Mouse (Mus musculus) myocyte (in vitro differentiated cells): ENCODE data around the gene Egflam. TPM values are rescaled to one million over a fixed set of nuclear protein-coding genes. Genes with fewer than 3 reads are reported as not detected.

ENCODE experiments used
- H3K27me3 ChIP-seq: one replicate; pipeline ENCODE4 v1.6.1; 2011; ENCODE audit not compliant: control insufficient read depth, insufficient read depth, insufficient read length
- H3K36me3 ChIP-seq: one replicate; pipeline ENCODE4 v1.6.1; 2011; ENCODE audit not compliant: control insufficient read depth, insufficient read depth
- H3K4me2 ChIP-seq: one replicate; pipeline ENCODE4 v1.6.1; 2011; ENCODE audit warnings: low read depth, control low read depth
- H3K4me3 ChIP-seq: one replicate; pipeline ENCODE4 v1.5.1; 2011; ENCODE audit warnings: mild to moderate bottlenecking, control low read depth, moderate library complexity
- H3K79me2 ChIP-seq: one replicate; pipeline ENCODE4 v1.6.1; 2011; ENCODE audit not compliant: control insufficient read depth, insufficient read depth
- H3ac ChIP-seq: one replicate; pipeline ENCODE4 v1.6.1; 2011; ENCODE audit not compliant: control insufficient read depth, insufficient read length
- CEBPB ChIP-seq: IDR thresholded peaks from 2 replicates; pipeline ENCODE4 v1.6.1; 2011; ENCODE audit warnings: mild to moderate bottlenecking, moderate library complexity; ENCODE audit not compliant: poor library complexity, insufficient read depth, severe bottlenecking
- E2F4 ChIP-seq: IDR thresholded peaks from one replicate; pipeline ENCODE4 v1.6.1; 2011; ENCODE audit warnings: mild to moderate bottlenecking, control low read depth, moderate library complexity; ENCODE audit not compliant: insufficient read depth
- MAX ChIP-seq: IDR thresholded peaks from one replicate; pipeline ENCODE4 v1.6.1; 2011; ENCODE audit warnings: low read depth, mild to moderate bottlenecking, control low read depth
- MYOD1 ChIP-seq, 3 experiments: IDR thresholded peaks; one replicate each; pipeline ENCODE4 v1.6.1; 2011; ENCODE audit warnings: control low read depth in 2 of 3, low read depth in 2 of 3, mild to moderate bottlenecking in 2 of 3, moderate library complexity in 1 of 3; ENCODE audit not compliant: insufficient read length in 2 of 3, control insufficient read depth in 1 of 3
- MYOG ChIP-seq, 3 experiments: IDR thresholded peaks; one replicate each; pipeline ENCODE4 v1.6.1; 2011; ENCODE audit warnings: control low read depth in 2 of 3, low read depth in 2 of 3, mild to moderate bottlenecking in 2 of 3; ENCODE audit not compliant: insufficient read length in 2 of 3, control insufficient read depth in 1 of 3, insufficient read depth in 1 of 3
- POLR2A ChIP-seq: IDR thresholded peaks from one replicate; pipeline ENCODE4 v1.6.1; 2011; ENCODE audit warnings: low read depth, mild to moderate bottlenecking, control low read depth, moderate library complexity; ENCODE audit not compliant: insufficient read length
- POLR2AphosphoS2 ChIP-seq: IDR thresholded peaks from one replicate; pipeline ENCODE4 v1.6.1; 2011; ENCODE audit warnings: low read depth, control low read depth; ENCODE audit not compliant: insufficient read length
- REST ChIP-seq: IDR thresholded peaks from one replicate; pipeline ENCODE4 v1.6.1; 2011; ENCODE audit warnings: mild to moderate bottlenecking, control low read depth, moderate library complexity; ENCODE audit not compliant: insufficient read depth, insufficient read length
- SRF ChIP-seq: IDR thresholded peaks from one replicate; pipeline ENCODE4 v1.6.1; 2011; ENCODE audit warnings: low read depth; ENCODE audit not compliant: control insufficient read depth, insufficient read length
- TCF12 ChIP-seq: IDR thresholded peaks from one replicate; pipeline ENCODE4 v1.6.1; 2011; ENCODE audit warnings: mild to moderate bottlenecking, control low read depth; ENCODE audit not compliant: poor library complexity, insufficient read depth, severe bottlenecking
- TCF3 ChIP-seq: IDR thresholded peaks from one replicate; pipeline ENCODE4 v1.6.1; 2011; ENCODE audit warnings: low read depth, control low read depth; ENCODE audit not compliant: insufficient read length
- USF1 ChIP-seq: IDR thresholded peaks from one replicate; pipeline ENCODE4 v1.6.1; 2011; ENCODE audit warnings: low read depth, mild to moderate bottlenecking, control low read depth, moderate library complexity
- polyA plus RNA-seq: library from polyadenylated mRNA; unstranded; fragments of >200 nt; fragmentation: generic; extraction: Trizol; gene quantifications from one replicate; pipeline ENCODE4 v1.2.1, GENCODE M21; 2012; ENCODE audit warnings: missing spikeins

Egflam gene
- polyA plus RNA-seq, 1 experiment = 0.16 TPM

DNA sequence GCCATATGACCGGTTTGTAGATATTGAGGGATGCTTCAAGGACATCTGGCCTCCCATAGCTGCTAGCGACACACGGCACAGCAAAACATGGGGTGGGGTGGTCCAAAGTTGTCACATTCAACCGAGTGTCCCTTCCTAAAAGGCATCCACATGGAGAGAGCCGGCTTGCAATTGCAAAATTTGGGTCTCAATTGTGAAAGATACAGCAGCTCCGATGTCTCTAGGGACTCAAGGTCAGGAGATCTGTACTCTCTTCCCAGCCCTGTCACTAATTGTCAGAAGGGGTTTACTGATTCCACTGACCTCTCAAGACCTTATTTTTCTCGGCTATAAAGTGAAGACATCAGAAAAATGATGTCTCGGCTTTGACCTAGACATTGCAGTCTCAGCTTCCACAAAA lies 6.3 kb upstream of the Egflam start:
- no peak overlapping the region for H3ac ChIP-seq
- no peak overlapping the region for H3K4me2 ChIP-seq
- H3K27me3 ChIP-seq = peaks cover 24% of the 10 kb centered on the region
- no peak overlapping the region for H3K4me3 ChIP-seq
- H3K79me2 ChIP-seq = no peaks in the 10 kb centered on the region
- no peak for TF ChIP-seq E2F4
- no peak for TF ChIP-seq REST
- TF ChIP-seq TCF3 = no peak
- no peak for TF ChIP-seq SRF
- TF ChIP-seq CEBPB = no peak
- no peaks in the 10 kb centered on the region for H3K36me3 ChIP-seq

DNA sequence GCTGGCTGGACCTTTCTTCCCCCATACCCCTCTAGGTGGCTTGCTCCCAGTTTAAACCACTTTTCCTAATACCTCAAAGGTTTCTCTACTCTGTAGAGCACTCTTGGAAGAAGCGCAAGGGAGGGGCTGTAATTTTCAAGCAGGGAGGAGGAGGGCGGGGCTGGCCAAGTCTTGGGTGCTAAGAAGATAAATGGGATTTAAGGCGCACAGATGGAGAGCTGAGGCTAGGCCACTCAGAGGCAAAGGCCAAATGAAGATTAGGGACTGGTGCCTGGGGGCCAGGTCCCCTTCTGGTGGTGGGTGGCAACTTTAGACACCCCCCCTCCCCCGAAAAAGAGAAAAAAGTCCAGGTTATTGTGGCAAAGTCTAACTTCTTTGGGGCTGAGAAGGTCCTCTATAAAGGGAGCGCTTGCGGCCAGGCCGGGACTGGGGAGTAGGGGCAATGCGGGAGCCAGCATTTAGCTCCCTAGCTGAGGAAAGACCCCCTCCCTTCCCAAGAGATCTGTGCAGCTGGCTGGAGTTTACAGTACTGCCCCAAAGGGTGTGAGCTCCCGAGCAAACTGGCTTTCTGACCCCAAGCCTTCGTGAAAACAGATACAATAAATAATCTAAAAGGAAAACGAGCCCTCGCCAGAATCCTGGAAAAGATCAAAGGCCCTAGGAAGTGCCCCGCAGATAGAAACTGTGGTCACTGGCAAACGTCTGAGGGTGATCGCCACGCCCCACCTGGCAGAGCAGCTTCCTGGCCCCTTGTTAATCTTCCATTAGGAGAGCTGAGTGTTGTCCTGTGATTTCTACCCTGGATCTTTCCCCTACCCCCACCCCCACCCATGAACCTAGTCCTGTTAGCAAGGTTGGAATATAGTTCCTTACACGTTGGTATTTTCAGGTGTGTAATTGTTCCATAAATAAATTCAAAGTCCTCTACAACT lies 680 bp upstream of the Egflam start:
- Histone ChIP-seq H3K4me3 (no peak overlapping the region), H3K36me3 (no peaks in the 10 kb centered on the region), H3K27me3 (peaks cover 59% of the 10 kb centered on the region), H3K4me2 (peak overlapping the region; percentile 65), H3K79me2 (no peaks in the 10 kb centered on the region), H3ac (no peak overlapping the region)
- no peak for TF ChIP-seq MYOG (IDR thresholded peaks at IDR 0.05; ENCODE audit: control insufficient read depth in 1 of 3, insufficient read depth in 1 of 3, insufficient read length in 2 of 3, low read depth in 2 of 3)
- TF ChIP-seq POLR2AphosphoS2 = no peak
- TF ChIP-seq REST = no peak
- no peak for TF ChIP-seq E2F4
- TF ChIP-seq MAX = no peak
- TF ChIP-seq POLR2A = no peak
- no peak for TF ChIP-seq MYOD1 (IDR thresholded peaks at IDR 0.05; ENCODE audit: control insufficient read depth in 1 of 3, insufficient read length in 2 of 3, low read depth in 2 of 3)
- no peak for TF ChIP-seq TCF12
- TF ChIP-seq SRF = no peak
- no peak for TF ChIP-seq USF1
- TF ChIP-seq CEBPB = no peak
- no peak for TF ChIP-seq TCF3

DNA sequence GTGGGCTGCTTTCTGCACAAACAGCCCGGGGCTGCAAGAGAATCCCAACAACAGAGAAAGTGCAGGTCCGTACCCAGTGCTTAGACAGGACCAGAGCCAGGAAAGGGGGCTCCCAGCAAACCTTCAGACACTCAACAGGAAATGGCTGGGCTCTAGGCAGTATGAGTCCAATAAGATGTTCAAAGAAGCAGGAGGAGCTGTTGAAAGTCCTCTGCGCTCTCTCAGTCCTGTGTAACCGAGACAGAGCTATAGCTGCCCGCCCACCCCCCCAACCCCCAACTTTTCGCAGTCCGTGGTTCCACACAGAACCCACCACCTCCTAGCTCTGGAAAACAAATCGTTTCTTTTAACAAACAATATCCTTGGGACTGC lies 763 bp downstream of the Egflam start:
- no peak for TF ChIP-seq POLR2AphosphoS2
- TF ChIP-seq MYOG (IDR thresholded peaks at IDR 0.05; ENCODE audit: control insufficient read depth in 1 of 3, insufficient read depth in 1 of 3, insufficient read length in 2 of 3, low read depth in 2 of 3) = no peak
- no peak for TF ChIP-seq POLR2A
- TF ChIP-seq MYOD1 (IDR thresholded peaks at IDR 0.05; ENCODE audit: control insufficient read depth in 1 of 3, insufficient read length in 2 of 3, low read depth in 2 of 3) = no peak
- Histone ChIP-seq H3K79me2 (no peaks in the 10 kb centered on the region), H3K4me3 (no peak overlapping the region), H3K36me3 (no peaks in the 10 kb centered on the region), H3K27me3 (peaks cover 66% of the 10 kb centered on the region), H3ac (no peak overlapping the region), H3K4me2 (peak overlapping the region; percentile 65)

DNA sequence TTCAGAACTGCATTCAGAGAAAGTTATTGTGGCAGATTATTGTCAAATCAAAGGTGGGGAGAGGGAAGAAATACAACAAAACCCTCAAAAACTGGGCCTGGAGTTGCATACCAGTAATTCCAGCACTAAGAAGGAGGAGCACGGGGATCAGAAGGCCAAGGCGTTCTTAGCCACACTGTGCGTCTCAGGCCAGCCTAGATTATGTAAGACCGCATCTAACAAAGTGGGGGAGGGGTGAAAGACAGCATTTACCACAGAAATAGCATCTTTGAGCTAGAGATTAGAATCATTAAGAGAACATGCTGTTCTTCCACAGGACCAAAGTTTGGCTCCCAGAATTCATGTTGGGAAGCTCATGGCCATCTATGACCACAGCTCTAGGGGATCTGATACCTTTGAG lies 14.8 kb downstream of the Egflam start:
- no peak overlapping the region for H3K4me3 ChIP-seq
- no peaks in the 10 kb centered on the region for H3K36me3 ChIP-seq
- H3ac ChIP-seq = no peak overlapping the region
- H3K27me3 ChIP-seq = peaks cover 59% of the 10 kb centered on the region
- no peaks in the 10 kb centered on the region for H3K79me2 ChIP-seq
- no peak overlapping the region for H3K4me2 ChIP-seq
- TF ChIP-seq POLR2AphosphoS2 (no peak), E2F4 (no peak), MAX (no peak), TCF3 (no peak), SRF (no peak), MYOD1 (IDR thresholded peaks at IDR 0.05; ENCODE audit: control insufficient read depth in 1 of 3, insufficient read length in 2 of 3, low read depth in 2 of 3) (no peak), TCF12 (no peak), CEBPB (no peak), USF1 (no peak), REST (no peak), MYOG (IDR thresholded peaks at IDR 0.05; ENCODE audit: control insufficient read depth in 1 of 3, insufficient read depth in 1 of 3, insufficient read length in 2 of 3, low read depth in 2 of 3) (no peak), POLR2A (no peak)

DNA sequence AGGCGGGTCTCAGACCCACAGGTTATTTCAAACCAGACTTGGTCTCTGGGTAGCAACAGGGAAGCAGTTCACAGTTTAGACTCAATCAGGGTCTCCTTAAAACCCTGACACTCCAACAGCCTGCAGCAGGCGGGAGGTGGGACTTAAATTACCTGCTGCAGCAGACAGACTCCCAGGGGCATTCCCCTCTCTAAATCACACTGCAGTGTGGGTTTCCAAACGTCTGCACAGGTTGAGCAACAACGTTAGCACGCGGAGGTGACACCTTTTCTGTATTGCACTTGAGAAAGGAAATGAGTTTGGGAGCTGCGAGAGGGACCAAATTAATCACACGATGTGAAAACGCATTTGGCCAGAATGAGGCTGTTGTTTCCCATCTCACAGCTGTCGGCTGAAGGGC lies 15.7 kb downstream of the Egflam start:
- Histone ChIP-seq H3K79me2 (no peaks in the 10 kb centered on the region), H3K36me3 (no peaks in the 10 kb centered on the region), H3ac (no peak overlapping the region), H3K4me3 (no peak overlapping the region), H3K27me3 (peaks cover 60% of the 10 kb centered on the region), H3K4me2 (no peak overlapping the region)
- TF ChIP-seq REST (no peak), POLR2AphosphoS2 (no peak), MYOG (IDR thresholded peaks at IDR 0.05; ENCODE audit: control insufficient read depth in 1 of 3, insufficient read depth in 1 of 3, insufficient read length in 2 of 3, low read depth in 2 of 3) (no peak), TCF3 (no peak), MYOD1 (IDR thresholded peaks at IDR 0.05; ENCODE audit: control insufficient read depth in 1 of 3, insufficient read length in 2 of 3, low read depth in 2 of 3) (no peak), POLR2A (no peak), USF1 (no peak), E2F4 (no peak), TCF12 (no peak), MAX (no peak), CEBPB (no peak), SRF (no peak)
